Mouse (Mus musculus) layer of hippocampus, adult 9-11 months (tissue): Measurements from ENCODE around the gene Scaf4.

ENCODE experiments used
- DNase-seq: peaks from one replicate; pipeline ENCODE4 v3.0.0; 2022

Gene Scaf4

DNA sequence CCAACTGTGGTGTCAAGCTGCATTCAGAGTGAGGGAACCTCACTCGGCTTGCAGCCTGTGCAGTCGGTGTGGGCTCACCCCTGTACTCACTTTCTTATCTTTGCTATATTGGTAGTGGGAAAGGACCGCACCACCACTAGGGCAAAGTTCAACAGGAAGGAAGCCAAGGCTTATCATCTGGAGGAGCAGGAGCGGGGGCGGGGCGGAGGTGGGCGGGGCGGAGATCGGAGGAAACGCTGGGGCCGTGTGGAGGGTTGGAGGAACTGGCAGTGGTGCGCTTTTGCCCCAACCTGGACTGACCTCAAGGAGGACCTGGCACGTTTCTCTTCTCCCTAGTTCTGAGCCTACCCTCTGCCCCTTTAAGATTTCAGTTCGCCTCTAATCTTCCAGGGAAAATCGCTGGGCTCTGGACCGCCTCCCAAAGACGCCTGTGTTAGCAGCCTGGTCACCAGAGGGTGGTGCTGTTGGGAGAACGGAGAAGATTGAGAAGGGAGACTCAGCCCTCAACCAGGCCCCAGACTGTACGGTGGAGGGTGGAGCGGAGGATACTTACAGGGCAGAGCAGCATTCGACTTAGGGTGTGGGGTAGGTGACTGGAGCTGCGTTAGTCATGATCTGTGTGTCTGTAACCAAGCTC, 86.8 kb downstream of the Scaf4 start:
- DNase-seq, result peak; percentile 37

DNA sequence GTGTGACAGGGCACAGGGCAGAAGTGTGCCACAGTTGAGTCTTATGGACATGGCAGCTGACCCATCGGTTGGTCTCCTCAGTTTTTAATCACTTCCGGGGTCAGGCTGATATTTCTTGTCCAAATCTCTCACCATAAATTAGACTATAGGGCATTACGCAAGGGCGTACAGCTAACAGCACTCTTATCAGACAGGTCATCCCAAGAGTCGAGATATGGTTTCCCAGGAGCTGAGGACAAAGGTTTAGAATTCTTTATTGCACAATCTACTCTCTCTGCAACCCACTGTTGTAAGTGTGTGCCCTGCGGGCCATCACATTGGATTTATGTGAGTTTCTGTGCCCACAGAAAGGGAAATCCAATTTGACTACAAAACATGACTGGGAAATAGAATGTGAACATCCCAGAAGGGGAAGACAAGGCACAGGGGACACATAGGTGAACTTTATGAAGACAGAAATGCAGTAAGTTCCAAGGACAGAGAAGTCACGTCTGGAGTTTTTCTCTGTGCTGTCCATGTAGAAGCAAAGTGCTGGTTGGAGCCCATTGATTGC, 87.5 kb downstream of the Scaf4 start:
- no peak for DNase-seq

- DNase-seq, result no peak
Measured at GRCm38 (mm10) chr16:90193719-90194118, 90.6 kb downstream of the Scaf4 start.

- no peak for DNase-seq
Measured at GRCm38 (mm10) chr16:90191289-90191688, 93.0 kb downstream of the Scaf4 start.

GRCm38 (mm10) chr16:90187453-90187852, 96.8 kb downstream of the Scaf4 start:
- DNase-seq, result no peak

DNA sequence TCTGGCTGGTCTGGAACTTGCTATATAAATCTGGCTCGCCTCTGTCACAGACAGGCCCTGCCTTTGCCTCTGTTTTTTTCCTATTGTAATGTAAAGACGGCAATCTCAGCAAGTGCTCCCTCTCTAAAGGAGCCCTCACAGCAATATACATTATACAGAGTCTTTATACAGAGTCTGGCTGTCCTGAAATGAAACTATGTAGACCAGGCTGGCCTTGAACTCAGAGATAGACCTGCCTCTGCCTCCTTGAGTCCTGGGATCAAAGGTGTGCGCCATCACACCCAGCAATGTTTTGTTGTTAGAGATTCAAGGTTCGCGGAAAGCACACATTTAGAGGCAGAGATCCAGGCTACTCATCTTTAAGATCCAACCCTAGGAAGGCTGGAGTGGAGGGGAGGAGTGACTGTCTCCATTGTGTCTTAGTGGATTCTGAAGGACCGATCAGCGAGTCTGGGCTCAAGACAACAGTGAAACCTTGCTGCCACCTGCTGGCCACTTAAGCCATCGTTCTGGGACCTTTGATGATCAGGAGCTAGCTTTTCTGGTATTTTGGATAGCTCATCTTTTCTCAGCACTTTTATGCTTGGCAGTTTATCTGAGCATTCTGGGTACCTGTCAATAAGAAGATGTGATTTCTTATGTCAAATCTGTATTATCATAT, 98.2 kb downstream of the Scaf4 start:
- DNase-seq, result peak; percentile 81

- no peak for DNase-seq
Measured at GRCm38 (mm10) chr16:90184135-90184534, 100.2 kb downstream of the Scaf4 start.

DNA sequence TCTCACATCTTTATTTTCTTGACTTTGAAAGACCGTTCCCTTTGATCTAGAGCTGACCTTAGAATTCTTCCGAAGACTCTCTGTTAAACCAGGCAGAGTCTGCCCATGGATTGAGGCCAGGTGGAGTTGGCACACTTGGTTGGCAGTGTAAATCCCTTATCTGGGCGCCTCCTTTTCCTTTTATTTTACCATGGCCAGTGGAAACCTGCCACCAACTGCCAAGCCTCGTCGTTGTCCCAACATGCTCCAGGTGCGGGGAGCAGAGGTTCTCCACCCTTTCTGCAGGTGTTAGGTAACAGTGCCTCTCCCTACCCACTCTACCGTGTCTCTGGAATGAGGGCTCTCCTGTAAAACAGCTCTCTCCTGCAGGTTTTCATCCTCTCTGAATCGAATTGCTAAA, 102.6 kb downstream of the Scaf4 start:
- no peak for DNase-seq

GRCm38 (mm10) chr16:90180975-90181374, 103.3 kb downstream of the Scaf4 start:
- DNase-seq, result no peak

DNA sequence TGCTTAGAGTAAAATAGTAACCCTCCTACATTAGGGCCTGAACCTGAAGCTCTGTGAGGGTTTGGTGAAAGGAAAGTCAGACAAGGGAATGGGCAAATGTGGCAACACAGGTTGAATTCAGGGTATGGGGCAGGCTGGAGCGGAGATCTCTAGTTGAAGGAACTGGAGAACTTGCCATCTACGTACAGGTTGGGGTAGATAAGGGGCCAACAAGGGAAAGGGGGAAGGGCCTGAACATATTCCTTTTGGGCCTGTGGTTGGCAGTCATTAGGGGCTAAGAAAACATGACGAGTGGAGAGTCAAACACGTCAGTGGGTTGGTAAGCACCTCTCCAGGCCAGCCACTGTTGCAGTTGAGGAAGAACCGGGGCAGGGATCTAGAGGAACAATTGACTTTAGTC, 104.4 kb downstream of the Scaf4 start:
- DNase-seq, result no peak

DNA sequence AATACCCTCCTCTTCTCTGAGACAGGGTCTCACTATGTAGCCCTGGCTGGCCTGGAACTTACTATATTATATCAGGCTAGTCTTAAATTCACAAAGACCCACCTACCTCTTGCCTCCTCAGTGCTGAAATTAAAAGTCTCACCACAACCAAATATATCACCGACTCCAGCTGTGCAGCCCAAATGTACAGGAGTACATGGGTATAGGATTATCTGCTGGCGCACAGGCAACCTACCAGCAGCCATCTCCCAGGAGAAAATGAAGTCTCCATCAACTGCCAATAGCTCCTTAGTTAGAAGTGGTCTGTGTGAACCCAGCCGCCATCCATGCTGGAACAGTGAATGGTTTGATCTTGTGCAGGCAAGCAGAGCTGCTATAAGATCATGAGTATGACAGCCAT, 105.9 kb downstream of the Scaf4 start:
- DNase-seq, result no peak

DNA sequence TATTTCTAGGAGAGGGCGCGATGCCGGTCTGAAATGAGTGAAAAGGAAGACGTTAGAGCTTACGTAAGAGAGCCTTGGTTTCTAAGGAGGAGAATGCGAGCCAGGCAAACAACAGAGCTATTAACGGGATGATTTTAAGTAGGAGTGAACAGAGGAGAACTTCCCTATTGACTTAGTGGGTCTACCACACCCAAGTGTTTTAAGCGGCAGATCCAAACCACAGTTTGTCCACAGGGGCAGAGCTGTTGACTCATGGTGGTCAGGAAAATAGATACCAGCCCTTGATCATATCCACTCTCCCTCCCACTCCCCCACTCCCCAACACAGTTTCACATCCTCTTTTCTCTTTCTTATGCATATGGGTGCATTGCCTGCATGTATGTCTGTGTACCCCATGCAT, 106.9 kb downstream of the Scaf4 start:
- no peak for DNase-seq

DNA sequence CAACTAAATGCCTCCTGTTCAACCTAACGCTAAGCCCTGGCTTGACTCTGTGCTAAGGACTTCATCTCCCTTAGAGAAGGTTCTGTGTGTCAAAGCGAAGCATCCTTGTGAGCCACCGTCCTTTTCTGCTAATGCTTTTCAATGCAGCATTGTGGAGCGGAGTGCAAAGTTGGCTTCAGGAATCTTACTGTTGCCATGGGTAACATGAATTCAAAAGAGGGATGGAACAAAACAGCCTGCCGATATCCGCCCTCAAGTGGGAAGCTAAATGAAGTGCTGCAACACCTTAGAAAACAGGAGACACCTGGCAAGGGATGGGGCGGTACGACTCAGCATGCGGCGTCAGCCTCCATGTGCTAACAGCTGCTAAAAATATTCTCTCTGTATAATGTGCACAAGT, 107.8 kb downstream of the Scaf4 start:
- peak; percentile 79 for DNase-seq
